Mouse (Mus musculus): Measurements from ENCODE around the gene Rpl36a-ps1.

Rpl36a-ps1 gene

DNA sequence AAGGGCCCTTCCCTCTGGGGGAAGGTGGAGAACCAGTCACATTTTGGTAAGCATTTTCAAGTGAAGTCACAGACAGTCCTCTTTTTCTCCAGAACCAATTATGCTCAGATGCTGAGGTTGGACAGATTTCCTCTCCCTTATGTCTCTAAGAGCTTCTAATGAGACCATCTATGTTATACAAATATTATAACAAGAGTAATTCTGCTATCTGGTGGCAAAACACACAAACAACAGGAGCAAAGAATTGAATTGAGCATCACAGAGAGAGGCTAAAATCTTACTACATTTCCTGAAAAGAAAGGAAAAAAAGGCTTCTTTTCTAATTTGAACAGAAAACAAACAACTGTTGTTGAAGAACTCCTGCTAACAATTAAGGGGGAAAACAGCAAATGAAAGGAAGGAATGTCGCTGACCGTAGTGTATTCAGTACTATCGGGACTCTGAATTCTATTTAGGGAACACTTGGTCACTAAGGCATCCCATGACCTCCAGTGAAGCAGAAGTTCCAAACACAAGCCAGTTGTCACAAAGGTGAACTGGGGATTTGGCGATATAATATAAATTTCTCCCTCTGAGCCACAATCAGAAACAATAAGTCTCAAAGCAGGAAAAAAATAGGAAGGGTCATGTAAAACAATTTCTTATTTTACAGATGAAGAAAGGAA, 42.4 kb downstream of the Rpl36a-ps1 start:
- no peak for DNase-seq (ENCODE audit: low spot score)

All from adipocyte (in vitro differentiated cells).